Mouse (Mus musculus) ES-CJ7 (cell line): Measurements from ENCODE around the gene Olfml1.

Source experiments
- DNase-seq: peaks from one replicate; pipeline ENCODE4 v3.0.0; 2011; ENCODE audit warnings: low read depth, low spot score

The Olfml1 gene

GRCm38 (mm10) chr7:107594857-107595402, 27.7 kb downstream of the Olfml1 start, which contains the start of gene Ppfibp2:
TSS of gene Ppfibp2 (plus strand) at chr7:107595207.
- DNase-seq: peak; percentile 94

- no peak for DNase-seq
Measured at GRCm38 (mm10) chr7:107595426-107595825, 28.2 kb downstream of the Olfml1 start.

GRCm38 (mm10) chr7:107596753-107597152, 29.5 kb downstream of the Olfml1 start:
- no peak for DNase-seq

GRCm38 (mm10) chr7:107597956-107598355, 30.7 kb downstream of the Olfml1 start:
- no peak for DNase-seq

- DNase-seq: no peak
Measured at GRCm38 (mm10) chr7:107600651-107601050, 33.4 kb downstream of the Olfml1 start.

- no peak for DNase-seq
Measured at GRCm38 (mm10) chr7:107602505-107602904, 35.3 kb downstream of the Olfml1 start.

GRCm38 (mm10) chr7:107602913-107603312, 35.7 kb downstream of the Olfml1 start:
- no peak for DNase-seq

- no peak for DNase-seq
Measured at GRCm38 (mm10) chr7:107607766-107608165, 40.5 kb downstream of the Olfml1 start.

- no peak for DNase-seq
Measured at GRCm38 (mm10) chr7:107609622-107610255, 42.5 kb downstream of the Olfml1 start.

GRCm38 (mm10) chr7:107610880-107611279, 43.6 kb downstream of the Olfml1 start:
- DNase-seq: no peak

GRCm38 (mm10) chr7:107618028-107618992, 51.1 kb downstream of the Olfml1 start:
- peak; percentile 81 for DNase-seq

- DNase-seq: no peak
Measured at GRCm38 (mm10) chr7:107619225-107619624, 52.0 kb downstream of the Olfml1 start.

GRCm38 (mm10) chr7:107620137-107620536, 52.9 kb downstream of the Olfml1 start:
- no peak for DNase-seq

- DNase-seq: no peak
Measured at GRCm38 (mm10) chr7:107624432-107624831, 57.2 kb downstream of the Olfml1 start.

- DNase-seq: no peak
Measured at GRCm38 (mm10) chr7:107625061-107625460, 57.8 kb downstream of the Olfml1 start, which contains the start of gene 5330417H12Rik. TSS of gene 5330417H12Rik (minus strand) at chr7:107625161.

GRCm38 (mm10) chr7:107625781-107626180, 58.5 kb downstream of the Olfml1 start:
- no peak for DNase-seq

GRCm38 (mm10) chr7:107628383-107628782, 61.1 kb downstream of the Olfml1 start:
- no peak for DNase-seq

GRCm38 (mm10) chr7:107633201-107633600, 66.0 kb downstream of the Olfml1 start:
- no peak for DNase-seq

GRCm38 (mm10) chr7:107637398-107637797, 70.2 kb downstream of the Olfml1 start:
- DNase-seq: no peak

- DNase-seq: no peak
Measured at GRCm38 (mm10) chr7:107638026-107638425, 70.8 kb downstream of the Olfml1 start.
